Mouse (Mus musculus) cerebellum, adult 2 months (tissue): Measurements from ENCODE around the gene Senp3. TPM values are rescaled to one million over a fixed set of nuclear protein-coding genes. Genes with fewer than 3 reads are reported as not detected.

Source experiments
- DNase-seq, 2 experiments: peaks; one replicate each; pipeline ENCODE4 v3.0.0; 2021
- H3K27ac ChIP-seq: fragments of 200-500 bp; 2 replicates; pipeline ENCODE4 v1.5.1; 2012; ENCODE audit warnings: low read length, control low read depth, inconsistent platforms; ENCODE audit not compliant: insufficient read depth
- H3K27me3 ChIP-seq: fragments of 200-500 bp; 2 replicates; pipeline ENCODE4 v1.6.1; 2012; ENCODE audit warnings: inconsistent platforms, mild to moderate bottlenecking, low read length, moderate library complexity; ENCODE audit not compliant: control insufficient read depth, insufficient read depth
- H3K4me1 ChIP-seq: fragments of 200-500 bp; 2 replicates; pipeline ENCODE4 v1.6.1; 2011; ENCODE audit warnings: low read length; ENCODE audit not compliant: control insufficient read depth, insufficient read depth
- H3K4me3 ChIP-seq: fragments of 200-500 bp; replicated peaks from 2 replicates; pipeline ENCODE3; 2011; ENCODE audit warnings: mild to moderate bottlenecking, low read depth, low read length, control low read depth; ENCODE audit not compliant: insufficient read depth
- CTCF ChIP-seq: fragments of 200-500 bp; IDR thresholded peaks from 2 replicates; pipeline ENCODE4 v1.5.1; 2011; ENCODE audit warnings: low read depth, mild to moderate bottlenecking, control low read depth, low read length, moderate library complexity, borderline replicate concordance; ENCODE audit not compliant: insufficient read depth
- POLR2A ChIP-seq: fragments of 200-500 bp; IDR thresholded peaks from 2 replicates; pipeline ENCODE4 v1.6.1; 2011; ENCODE audit warnings: low read length, control low read depth, borderline replicate concordance; ENCODE audit not compliant: insufficient read depth
- WGBS: fragments of 180-500 bp; shearing (Covaris S2); methylation state at CpG from one replicate; pipeline ENCODE4 v1.1.7; 2018; 5-methylcytosine and 5-hydroxymethylcytosine counted together
- polyA plus RNA-seq: library from polyadenylated mRNA; depleted of rRNA; stranded (reverse); fragments of >200 nt; gene quantifications from 2 replicates; pipeline ENCODE4 v1.2.3, GENCODE M21; 2012

Gene Senp3
- polyA plus RNA-seq, 1 experiment: 110 TPM

DNA sequence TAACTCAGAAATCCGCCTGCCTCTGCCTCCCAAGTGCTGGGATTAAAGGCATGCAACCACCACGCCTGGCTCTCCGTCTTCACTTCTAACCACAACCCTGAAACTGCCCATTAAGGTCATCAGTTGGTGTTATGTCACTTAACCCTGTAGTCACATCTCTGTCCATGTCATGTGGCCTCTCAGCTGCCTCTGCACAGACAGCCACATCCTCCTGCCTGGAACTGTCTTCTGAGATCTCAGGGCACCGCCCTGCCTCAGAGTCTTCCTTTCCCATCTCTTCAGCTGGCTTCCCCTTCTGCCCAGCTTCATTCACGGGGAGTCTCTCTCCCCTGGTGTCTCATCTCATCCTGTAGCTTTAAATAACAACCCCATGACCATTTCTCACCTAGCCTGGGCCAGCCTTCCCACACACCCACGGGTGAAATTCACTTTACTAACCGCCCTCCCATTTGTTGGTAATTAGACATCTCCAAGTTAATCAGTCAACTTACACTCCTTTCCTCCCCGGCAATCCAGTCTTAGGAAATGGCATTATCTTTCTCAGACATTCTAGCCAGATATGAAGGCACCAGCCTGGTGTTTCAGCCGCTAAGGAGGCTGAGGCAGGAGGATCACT, 10.4 kb upstream of the Senp3 start:
- 82% methylated on average over 9 of the region's 9 CpGs for WGBS

DNA sequence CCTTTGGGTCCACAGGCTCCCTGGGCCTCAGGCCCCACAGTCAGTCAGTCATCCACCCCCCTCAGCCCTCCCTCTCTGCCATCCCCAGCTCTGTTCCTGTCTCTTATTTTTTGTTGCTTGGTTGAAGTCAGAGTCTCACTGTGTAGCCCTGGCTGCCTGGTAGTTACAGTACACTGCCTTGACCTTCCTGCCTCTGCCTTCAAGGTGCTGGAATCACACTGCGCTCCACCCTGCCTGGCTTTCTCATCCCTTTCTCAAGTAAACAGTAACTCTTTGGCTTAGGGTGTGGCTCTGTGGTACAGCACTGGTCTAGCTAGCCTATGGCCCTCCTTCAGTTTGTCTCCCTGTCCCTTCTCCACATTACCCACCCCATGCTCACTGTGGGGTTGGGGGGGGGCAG, 8.0 kb upstream of the Senp3 start:
- no peak overlapping the region for H3K27ac ChIP-seq
- 100% methylated on average over 1 of the region's 1 CpGs for WGBS
- DNase-seq: no peak
- H3K27me3 ChIP-seq: no peaks in the 10 kb centered on the region
- peaks cover 22% of the 10 kb centered on the region for H3K4me1 ChIP-seq
- TF ChIP-seq POLR2A (no peak), CTCF (no peak)
- H3K4me3 ChIP-seq: no peak overlapping the region

More for the DNA sequence above, 10.4 kb upstream of the Senp3 start:
- peaks cover 5% of the 10 kb centered on the region; the same call in 1 of the 2 replicates for H3K4me1 ChIP-seq
- no peak overlapping the region for H3K27ac ChIP-seq
- H3K4me3 ChIP-seq: no peak overlapping the region
- no peaks in the 10 kb centered on the region for H3K27me3 ChIP-seq
- DNase-seq: no peak
- TF ChIP-seq POLR2A: no peak
- TF ChIP-seq CTCF: no peak

DNA sequence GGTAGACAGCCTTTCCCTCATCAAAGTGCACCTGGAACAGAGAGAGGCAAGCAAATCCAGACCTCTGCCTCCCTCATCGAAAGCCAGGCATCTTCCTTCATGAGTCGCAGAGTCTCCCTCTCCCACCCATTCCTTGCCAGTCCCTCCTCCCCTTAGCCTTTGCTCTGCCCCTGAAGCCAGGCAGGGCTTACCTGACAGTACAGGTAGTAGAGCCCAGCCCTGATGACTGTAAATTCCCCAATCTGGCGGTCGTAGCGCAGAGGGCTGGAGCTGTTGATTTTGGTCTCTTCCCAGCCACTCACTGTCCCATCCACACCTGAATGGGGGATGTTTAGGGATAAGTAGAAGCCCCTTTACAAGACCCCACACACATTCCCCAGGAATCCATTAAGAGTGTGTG, 5.2 kb upstream of the Senp3 start:
- WGBS: 60% methylated on average over 5 of the region's 5 CpGs
- H3K27me3 ChIP-seq: no peaks in the 10 kb centered on the region
- H3K4me3 ChIP-seq: no peak overlapping the region
- peak in 1 of 2 experiments; percentile 11 for DNase-seq
- peak overlapping the region; percentile 26 for H3K27ac ChIP-seq
- TF ChIP-seq POLR2A (no peak), CTCF (no peak)
- peaks cover 36% of the 10 kb centered on the region for H3K4me1 ChIP-seq

DNA sequence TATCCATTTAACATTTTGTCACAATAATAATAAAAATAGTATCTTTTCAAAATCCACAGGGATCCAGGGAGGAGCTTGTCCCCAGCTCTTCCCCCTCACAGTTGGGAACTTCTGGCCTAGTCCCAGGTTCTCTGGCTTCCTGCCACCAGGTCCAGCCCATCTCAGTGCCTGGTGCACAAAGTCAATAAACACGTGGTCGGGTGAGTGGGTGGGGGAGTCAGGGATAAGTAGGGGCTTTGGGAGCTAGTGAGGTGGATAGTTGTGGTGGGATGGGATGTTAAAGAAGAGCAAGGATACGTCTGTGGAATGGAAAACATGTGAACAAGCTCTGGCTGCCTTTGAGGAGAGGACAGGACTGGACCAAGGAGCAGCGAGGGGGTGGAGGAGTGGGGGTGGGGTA, 4.5 kb upstream of the Senp3 start:
- no peak for TF ChIP-seq CTCF
- TF ChIP-seq POLR2A: no peak
- no peak overlapping the region for H3K4me3 ChIP-seq
- 2% methylated on average over 4 of the region's 4 CpGs for WGBS
- peak; percentile 79 to 83 for DNase-seq
- peak overlapping the region; percentile 100; the same call in 1 of the 2 replicates for H3K27ac ChIP-seq
- no peaks in the 10 kb centered on the region for H3K27me3 ChIP-seq
- peaks cover 36% of the 10 kb centered on the region for H3K4me1 ChIP-seq

DNA sequence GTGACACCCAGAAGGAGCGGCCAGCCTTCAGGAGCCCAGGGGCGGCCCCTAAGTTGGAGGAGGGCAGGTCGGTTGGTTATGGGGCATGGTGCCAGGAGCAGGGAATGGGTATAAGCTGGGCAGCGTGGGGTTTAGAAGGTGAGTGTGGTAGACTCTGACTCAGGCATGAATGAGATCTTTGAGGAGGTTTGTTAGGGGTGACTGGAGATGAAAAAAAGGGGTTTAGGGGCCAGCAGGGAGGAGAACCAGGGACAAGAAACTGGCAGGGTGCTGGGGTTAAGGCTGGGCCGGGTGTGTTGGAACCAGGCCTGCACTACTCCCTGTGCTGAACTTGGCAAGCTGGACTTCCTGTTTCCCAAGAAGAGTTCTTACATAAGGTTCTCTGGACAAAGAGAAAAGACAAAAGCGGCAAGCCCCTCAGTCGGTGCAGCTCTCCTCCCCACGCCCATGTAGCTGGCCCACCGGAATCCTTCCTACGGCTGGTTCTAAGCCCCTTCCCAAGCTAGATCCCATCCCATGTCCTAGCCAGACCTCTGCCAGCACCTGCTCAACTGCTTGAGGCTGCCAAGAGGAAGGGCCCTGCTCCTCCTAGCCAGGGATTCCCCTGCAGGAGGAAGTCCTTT, 3.8 kb upstream of the Senp3 start, which contains the start of gene Tnfsf13:
Gene Tnfsf13, minus strand, starts transcription at position 259 of the 623 bp plus-strand sequence.
- no peak for TF ChIP-seq CTCF
- TF ChIP-seq POLR2A: peak; percentile 51; the same call in 1 of the 2 replicates

DNA sequence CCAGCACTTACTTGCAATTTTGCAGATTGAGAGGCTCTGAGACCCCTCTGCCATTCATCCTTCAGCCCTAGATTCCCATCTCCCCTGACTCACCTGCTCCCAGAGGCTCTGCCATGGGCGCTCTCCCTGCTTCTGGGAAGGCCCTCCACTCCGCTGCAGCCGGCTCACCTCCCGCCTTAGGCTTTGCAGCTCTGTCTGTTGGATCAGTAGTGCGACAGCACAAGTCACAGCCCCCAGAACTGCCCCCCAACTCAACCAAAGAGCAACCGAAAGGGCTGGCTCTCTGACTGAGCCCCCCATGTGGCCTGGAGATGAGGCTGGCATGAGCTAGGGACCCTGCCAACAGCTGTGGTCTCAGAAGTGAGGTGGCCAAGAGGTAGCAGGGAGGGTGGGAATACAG, 3.1 kb upstream of the Senp3 start:
- peaks cover 36% of the 10 kb centered on the region for H3K4me1 ChIP-seq

More for the DNA sequence above, 3.8 kb upstream of the Senp3 start, which contains the start of gene Tnfsf13:
- peak within 1 kb of the TSS; percentile 100 for H3K27ac ChIP-seq
- peaks cover 36% of the 10 kb centered on the region for H3K4me1 ChIP-seq
- H3K4me3 ChIP-seq: peak within 1 kb of the TSS; percentile 52
- H3K27me3 ChIP-seq: no peaks in the 10 kb centered on the region
- 5% methylated on average over 10 of the region's 10 CpGs for WGBS
- peak; percentile 89 to 92 for DNase-seq

DNA sequence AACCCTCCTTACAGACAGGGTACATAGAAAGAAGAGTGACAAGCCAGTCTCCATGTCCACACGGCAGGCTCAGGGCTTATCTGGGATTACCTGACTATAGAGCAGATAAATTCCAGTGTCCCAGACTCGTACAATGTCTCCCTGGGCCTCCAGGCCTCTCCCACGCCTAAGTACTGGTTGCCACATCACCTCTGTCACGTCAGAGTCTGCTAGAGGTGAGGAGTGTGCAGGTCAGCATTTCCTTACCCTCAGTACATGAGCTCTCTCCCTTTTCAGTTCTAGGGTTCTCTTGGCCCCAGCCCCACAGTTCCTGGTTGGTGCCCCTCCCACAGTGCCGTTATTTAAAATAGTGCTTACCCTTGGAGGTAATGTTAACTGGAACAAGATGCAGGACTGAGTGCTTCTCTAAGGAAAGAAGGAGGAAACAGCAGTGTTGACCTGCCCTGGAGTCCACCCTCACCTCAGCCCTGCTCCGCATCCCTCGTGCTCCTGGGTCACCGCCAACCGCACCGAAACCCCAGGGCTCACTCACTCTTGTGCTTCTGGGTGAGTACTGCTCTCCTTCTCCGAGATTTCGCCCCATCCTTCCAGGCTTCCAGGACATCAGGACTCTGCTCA, 2.4 kb upstream of the Senp3 start:
- Histone ChIP-seq H3K27me3 (no peaks in the 10 kb centered on the region), H3K4me3 (no peak overlapping the region), H3K4me1 (peaks cover 36% of the 10 kb centered on the region), H3K27ac (peak overlapping the region; percentile 12; the same call in 1 of the 2 replicates)
- WGBS: 62% methylated on average over 12 of the region's 12 CpGs
- no peak for TF ChIP-seq POLR2A
- no peak for TF ChIP-seq CTCF
- peak in 1 of 2 experiments; percentile 46 for DNase-seq

More for the DNA sequence above, 3.1 kb upstream of the Senp3 start:
- Histone ChIP-seq H3K4me3 (no peak overlapping the region), H3K27me3 (no peaks in the 10 kb centered on the region), H3K27ac (peak overlapping the region; percentile 100)
- TF ChIP-seq POLR2A (no peak), CTCF (no peak)
- 48% methylated on average over 6 of the region's 6 CpGs for WGBS
- peak in 1 of 2 experiments; percentile 51 for DNase-seq
